Mouse (Mus musculus): ENCODE data around the gene Gm6040. TPM values are rescaled to one million over a fixed set of nuclear protein-coding genes. Genes with fewer than 3 reads are reported as not detected.
A peak's percentile ranks its signal among the peaks of the same experiment; 100 is the strongest.

Gene Gm6040
- not detected in 2 replicates for polyA plus RNA-seq (2015; fragmentation: Nextera tagmentation; extraction: Ambion mirVana)

GRCm38 (mm10) chr8:20921971-20922370 lies at the start of gene Gm6040:
Gene Gm6040 (minus strand): TSS chr8:20922071.
- no peaks in the 10 kb centered on the region for H3K27me3 ChIP-seq
- ATAC-seq (ENCODE audit: low FRiP score, low read depth) = no peak
- 74% methylated on average over 3 of the region's 3 CpGs for WGBS
- H3K27ac ChIP-seq = no peak within 1 kb of the TSS
- H3K36me3 ChIP-seq = no peaks in the 10 kb centered on the region
- no peaks in the 10 kb centered on the region for H3K4me1 ChIP-seq
- no peak within 1 kb of the TSS for H3K4me2 ChIP-seq (replicated peaks)
- H3K9me3 ChIP-seq = peaks cover 16% of the 10 kb centered on the region; the same call in 1 of the 2 replicates
- H3K9ac ChIP-seq = no peak within 1 kb of the TSS
- H3K4me3 ChIP-seq = no peak within 1 kb of the TSS

DNA sequence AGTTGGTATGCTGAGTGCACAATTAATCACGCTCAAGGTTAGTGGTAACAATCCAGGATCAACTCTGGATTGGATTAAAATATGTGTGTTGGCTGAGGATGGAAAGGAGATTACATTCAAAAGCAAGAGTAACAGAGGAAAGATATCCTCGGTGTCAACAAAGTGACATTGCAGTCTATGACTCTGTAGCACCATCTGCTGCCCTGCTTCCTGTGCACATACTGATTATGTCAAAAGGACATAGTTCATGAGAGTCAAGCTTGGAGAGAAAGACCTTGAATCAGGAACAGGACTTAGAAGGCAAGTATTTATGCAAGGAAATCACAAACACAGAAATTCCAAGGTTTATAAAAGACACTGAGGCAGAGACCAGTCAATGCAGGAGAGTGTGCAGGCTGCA lies 42.7 kb upstream of the Gm6040 start:
- Histone ChIP-seq H3K36me3 (no peaks in the 10 kb centered on the region), H3K9ac (no peak overlapping the region), H3K4me1 (no peaks in the 10 kb centered on the region), H3K27me3 (no peaks in the 10 kb centered on the region), H3K4me3 (no peak overlapping the region), H3K4me2 (replicated peaks) (no peak overlapping the region), H3K27ac (no peak overlapping the region), H3K9me3 (peaks cover 9% of the 10 kb centered on the region; the same call in 1 of the 2 replicates)
- WGBS = 76% methylated on average over 2 of the region's 2 CpGs
- ATAC-seq (ENCODE audit: low FRiP score, low read depth) = no peak

DNA sequence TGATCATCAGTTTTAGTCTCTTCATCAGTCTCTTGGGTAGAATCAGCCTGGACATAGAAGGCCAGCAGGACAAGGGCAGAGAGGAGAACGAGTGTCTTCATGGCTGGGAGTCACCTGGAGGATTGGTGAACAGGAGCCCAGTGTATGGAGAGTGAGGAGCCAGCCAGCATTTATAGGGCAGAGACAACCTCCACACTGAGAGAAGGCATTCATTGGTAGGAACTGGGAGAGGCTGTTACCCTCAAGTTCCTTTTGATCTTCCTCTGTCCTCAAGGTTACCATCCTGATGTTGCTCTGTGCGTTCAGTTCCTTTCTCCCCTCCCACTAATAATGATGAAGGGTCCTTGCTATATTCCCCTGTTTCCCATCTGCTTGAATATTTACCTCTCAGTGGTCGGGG lies 22.7 kb upstream of the Gm6040 start, which contains the start of gene AY761185:
Gene AY761185, minus strand, starts transcription at position 101 of the 400 bp plus-strand sequence.
- peaks cover 20% of the 10 kb centered on the region; the same call in 1 of the 2 replicates for H3K9me3 ChIP-seq
- no peak for ATAC-seq (ENCODE audit: low FRiP score, low read depth)
- WGBS = 75% methylated on average over 3 of the region's 3 CpGs
- H3K4me2 ChIP-seq (replicated peaks) = no peak within 1 kb of the TSS
- no peak within 1 kb of the TSS for H3K27ac ChIP-seq
- H3K27me3 ChIP-seq = no peaks in the 10 kb centered on the region
- no peak within 1 kb of the TSS for H3K9ac ChIP-seq
- H3K4me3 ChIP-seq = no peak within 1 kb of the TSS
- H3K4me1 ChIP-seq = no peaks in the 10 kb centered on the region
- H3K36me3 ChIP-seq = no peaks in the 10 kb centered on the region

DNA sequence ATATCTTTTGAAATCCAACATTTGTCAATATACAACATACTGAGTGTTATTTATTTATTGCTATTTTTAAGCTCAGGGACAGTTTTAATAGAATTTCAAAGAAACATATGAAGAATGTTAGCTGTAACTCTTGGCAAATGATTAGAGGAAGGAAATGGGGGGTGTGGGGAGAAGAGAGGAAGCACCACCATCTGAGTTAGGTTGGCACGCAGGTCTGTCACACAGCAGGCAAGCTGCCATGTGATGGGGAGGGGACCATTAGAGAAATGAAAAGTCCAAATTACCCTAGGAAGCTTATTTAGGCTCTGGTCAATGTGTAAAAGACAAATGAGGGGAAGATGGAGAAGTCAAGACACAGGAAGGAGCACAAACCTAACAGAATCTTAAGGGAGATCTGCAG lies 9.6 kb downstream of the Gm6040 start:
- H3K36me3 ChIP-seq = no peaks in the 10 kb centered on the region
- no peak overlapping the region for H3K4me2 ChIP-seq (replicated peaks)
- peaks cover 9% of the 10 kb centered on the region; the same call in 1 of the 2 replicates for H3K9me3 ChIP-seq
- no peaks in the 10 kb centered on the region for H3K4me1 ChIP-seq
- H3K9ac ChIP-seq = no peak overlapping the region
- 79% methylated on average over 1 of the region's 1 CpGs for WGBS
- no peaks in the 10 kb centered on the region for H3K27me3 ChIP-seq
- H3K27ac ChIP-seq = no peak overlapping the region
- ATAC-seq (ENCODE audit: low FRiP score, low read depth) = no peak
- H3K4me3 ChIP-seq = no peak overlapping the region

DNA sequence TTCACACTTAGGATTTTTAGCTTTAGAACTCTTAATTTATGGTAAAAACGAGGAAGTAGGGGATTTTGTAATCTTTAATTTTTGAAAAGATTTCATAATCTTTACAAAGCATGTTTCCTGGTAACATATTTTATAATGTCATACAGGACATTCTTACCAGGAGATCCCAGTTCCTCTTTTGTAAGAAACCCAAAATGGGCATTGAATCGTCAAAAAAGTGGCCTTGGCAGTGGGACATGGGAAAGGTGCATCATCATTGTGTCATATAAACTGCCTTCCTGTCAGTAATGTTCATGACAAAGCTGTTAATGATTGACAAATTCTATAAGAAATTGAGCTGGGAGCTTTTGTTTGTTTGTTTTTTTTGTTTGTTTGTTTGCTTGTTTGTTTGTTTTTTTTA lies 13.6 kb downstream of the Gm6040 start:
- Histone ChIP-seq H3K9me3 (peaks cover 4% of the 10 kb centered on the region; the same call in 1 of the 2 replicates), H3K9ac (no peak overlapping the region), H3K27ac (no peak overlapping the region), H3K4me3 (no peak overlapping the region), H3K4me2 (replicated peaks) (no peak overlapping the region), H3K4me1 (no peaks in the 10 kb centered on the region), H3K36me3 (no peaks in the 10 kb centered on the region), H3K27me3 (no peaks in the 10 kb centered on the region)
- ATAC-seq (ENCODE audit: low FRiP score, low read depth) = no peak
- WGBS = 58% methylated on average over 2 of the region's 2 CpGs

DNA sequence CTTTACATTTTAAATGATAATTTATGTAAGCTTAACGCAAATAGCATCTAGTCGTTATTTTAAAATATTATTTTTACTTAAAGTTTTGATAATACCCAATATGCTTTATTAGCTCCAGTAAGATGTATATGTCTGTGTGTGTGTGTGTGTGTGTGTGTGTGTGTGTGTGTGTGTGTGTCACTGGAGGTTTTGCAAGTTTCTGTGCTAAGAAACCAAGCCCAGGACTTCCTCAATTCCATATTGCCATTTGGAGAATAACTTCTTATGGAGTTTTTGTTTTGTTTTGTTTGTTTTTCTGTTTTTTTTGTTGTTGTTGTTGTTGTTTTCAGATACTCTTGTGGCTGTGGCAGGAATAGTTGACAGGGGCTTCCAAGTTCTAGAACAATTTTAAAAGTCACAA lies 14.8 kb downstream of the Gm6040 start:
- H3K36me3 ChIP-seq = no peaks in the 10 kb centered on the region
- no peak for ATAC-seq (ENCODE audit: low FRiP score, low read depth)
- no peaks in the 10 kb centered on the region for H3K4me1 ChIP-seq
- WGBS = 92% methylated on average over 2 of the region's 2 CpGs
- no peaks in the 10 kb centered on the region; the same call in 1 of the 2 replicates for H3K9me3 ChIP-seq
- no peak overlapping the region for H3K9ac ChIP-seq
- no peak overlapping the region for H3K27ac ChIP-seq
- H3K27me3 ChIP-seq = no peaks in the 10 kb centered on the region
- H3K4me3 ChIP-seq = no peak overlapping the region
- H3K4me2 ChIP-seq (replicated peaks) = no peak overlapping the region

- WGBS = 46% methylated on average over 2 of the region's 2 CpGs
- Histone ChIP-seq H3K36me3 (no peaks in the 10 kb centered on the region), H3K4me2 (replicated peaks) (no peak within 1 kb of the TSS), H3K27me3 (no peaks in the 10 kb centered on the region), H3K4me3 (no peak within 1 kb of the TSS), H3K9me3 (peaks cover 12% of the 10 kb centered on the region), H3K9ac (no peak within 1 kb of the TSS), H3K4me1 (no peaks in the 10 kb centered on the region), H3K27ac (no peak within 1 kb of the TSS)
- ATAC-seq (ENCODE audit: low FRiP score, low read depth) = no peak
Measured at GRCm38 (mm10) chr8:20902527-20902926, 19.3 kb downstream of the Gm6040 start, which contains the start of gene Gm15056. Gene Gm15056 (minus strand): TSS chr8:20902627.

- H3K4me1 ChIP-seq = no peaks in the 10 kb centered on the region
- whole genome bisulfite sequencing = 89% methylated on average over 2 of the region's 2 CpGs
- H3K9me3 ChIP-seq = peaks cover 3% of the 10 kb centered on the region
- H3K27ac ChIP-seq = no peak within 1 kb of the TSS
- no peak within 1 kb of the TSS for H3K9ac ChIP-seq
- no peaks in the 10 kb centered on the region for H3K27me3 ChIP-seq
- H3K4me2 ChIP-seq (replicated peaks) = no peak within 1 kb of the TSS
- no peak within 1 kb of the TSS for H3K4me3 ChIP-seq
- H3K36me3 ChIP-seq = no peaks in the 10 kb centered on the region
- ATAC-seq (ENCODE audit: low FRiP score, low read depth) = no peak
Measured at GRCm38 (mm10) chr8:20892369-20892768, 29.5 kb downstream of the Gm6040 start, which contains the start of gene Defb33. Gene Defb33 (plus strand): TSS chr8:20892669.

DNA sequence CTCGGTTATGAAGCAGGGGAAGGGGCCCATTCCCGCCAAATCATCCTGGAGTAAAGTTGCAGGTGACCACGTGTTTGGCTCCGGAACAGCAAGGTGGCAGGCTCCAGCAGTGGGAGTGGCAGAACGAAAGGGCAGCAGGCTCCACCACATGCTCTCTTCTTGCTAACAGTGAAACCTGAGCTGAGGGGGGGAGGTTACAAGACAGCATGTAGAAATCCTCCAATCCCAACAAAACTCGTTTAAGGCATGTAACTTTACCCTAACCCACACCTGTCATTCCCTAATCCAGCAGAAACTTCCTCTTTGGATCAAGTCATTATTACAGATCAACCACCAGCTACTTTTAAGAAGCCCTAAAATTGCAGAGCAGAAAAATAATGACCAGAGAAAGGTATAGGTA lies 47.3 kb downstream of the Gm6040 start:
- Histone ChIP-seq H3K4me1 (no peaks in the 10 kb centered on the region), H3K4me2 (replicated peaks) (no peak overlapping the region), H3K9ac (no peak overlapping the region), H3K27ac (no peak overlapping the region), H3K4me3 (no peak overlapping the region), H3K27me3 (no peaks in the 10 kb centered on the region), H3K36me3 (no peaks in the 10 kb centered on the region), H3K9me3 (0 out of 2 replicates have a peak, but pooled peaks cover 4% of the 10 kb centered on the region)
- WGBS = 39% methylated on average over 6 of the region's 6 CpGs
- ATAC-seq (ENCODE audit: low FRiP score, low read depth) = peak; percentile 51; the same call in 1 of the 2 replicates

Other genes with a start within 250 kb of the Gm6040 start
- not detected in 2 replicates for gene Defb33, start 29.4 kb downstream of the Gm6040 start, polyA plus RNA-seq (2015; fragmentation: Nextera tagmentation; extraction: Ambion mirVana)
- not detected in 2 replicates for gene Gm15056, start 19.4 kb downstream of the Gm6040 start, polyA plus RNA-seq (2015; fragmentation: Nextera tagmentation; extraction: Ambion mirVana)
- not detected in 2 replicates for gene AY761185, start 22.6 kb upstream of the Gm6040 start, polyA plus RNA-seq (2015; fragmentation: Nextera tagmentation; extraction: Ambion mirVana)
- gene Defa21, start 103.5 kb upstream of the Gm6040 start, polyA plus RNA-seq (2015; fragmentation: Nextera tagmentation; extraction: Ambion mirVana) = not detected in 2 replicates
- gene Defa23, start 133.0 kb upstream of the Gm6040 start, polyA plus RNA-seq (2015; fragmentation: Nextera tagmentation; extraction: Ambion mirVana) = not detected in 2 replicates
- not detected in 2 replicates for gene Defa35, start 143.0 kb upstream of the Gm6040 start, polyA plus RNA-seq (2015; fragmentation: Nextera tagmentation; extraction: Ambion mirVana)
- not detected in 2 replicates for gene Defa25, start 162.4 kb upstream of the Gm6040 start, polyA plus RNA-seq (2015; fragmentation: Nextera tagmentation; extraction: Ambion mirVana)
- not detected in 2 replicates for gene Gm14851, start 174.0 kb upstream of the Gm6040 start, polyA plus RNA-seq (2015; fragmentation: Nextera tagmentation; extraction: Ambion mirVana)
- gene Defa30, start 212.6 kb upstream of the Gm6040 start, polyA plus RNA-seq (2015; fragmentation: Nextera tagmentation; extraction: Ambion mirVana) = not detected in 2 replicates
- not detected in 2 replicates for gene Defa22, start 240.2 kb upstream of the Gm6040 start, polyA plus RNA-seq (2015; fragmentation: Nextera tagmentation; extraction: Ambion mirVana)

Measured in limb, embryonic 13.5 days (tissue).